Mouse (Mus musculus) forebrain, embryonic 14.5 days (tissue): ENCODE results near the gene Usp33. TPM values are rescaled to one million over a fixed set of nuclear protein-coding genes. Genes with fewer than 3 reads are reported as not detected.

Source experiments
- ATAC-seq: fragments of 200-750 bp; cut with Nextera tagmentation; 2 replicates; pipeline ENCODE4 v1.8.0; 2017; ENCODE audit warnings: mild to moderate bottlenecking, moderate library complexity
- DNase-seq: peaks from one replicate; pipeline ENCODE4 v3.0.0-alpha.2; 2015; ENCODE audit warnings: low spot score
- H3K27ac ChIP-seq: fragments of 300-500 bp; sonication (generic); 2 replicates; pipeline ENCODE4 v1.5.1; 2014; ENCODE audit warnings: low read depth, mild to moderate bottlenecking, control low read depth, low read length, moderate library complexity
- H3K27me3 ChIP-seq: fragments of 300-500 bp; sonication (generic); replicated peaks from 2 replicates; pipeline ENCODE4 v1.6.1; 2014; ENCODE audit warnings: low read length, control low read depth, mixed read lengths; ENCODE audit not compliant: control insufficient read depth, insufficient read depth
- H3K36me3 ChIP-seq: fragments of 300-500 bp; sonication (generic); 2 replicates; pipeline ENCODE4 v1.6.1; 2014; ENCODE audit warnings: low read length, control low read depth; ENCODE audit not compliant: control insufficient read depth, insufficient read depth
- H3K4me1 ChIP-seq: fragments of 300-500 bp; sonication (generic); 2 replicates; pipeline ENCODE4 v1.6.1; 2014; ENCODE audit warnings: antibody characterized with exemption, low read length, control low read depth; ENCODE audit not compliant: control insufficient read depth, insufficient read depth
- H3K4me2 ChIP-seq: fragments of 300-500 bp; sonication (generic); 2 replicates; pipeline ENCODE4 v1.6.1; 2014; ENCODE audit warnings: mild to moderate bottlenecking, control low read depth, low read length
- H3K4me3 ChIP-seq: fragments of 300-500 bp; sonication (generic); 2 replicates; pipeline ENCODE4 v1.5.1; 2014; ENCODE audit warnings: low read depth, low read length, control low read depth
- H3K9ac ChIP-seq: fragments of 300-500 bp; sonication (generic); 2 replicates; pipeline ENCODE4 v1.6.1; 2014; ENCODE audit warnings: mild to moderate bottlenecking, low read length, control low read depth, moderate library complexity
- H3K9me3 ChIP-seq: fragments of 300-500 bp; sonication (generic); replicated peaks from 2 replicates; pipeline ENCODE4 v1.6.1; 2016; ENCODE audit warnings: low read length, control low read depth, mixed read lengths; ENCODE audit not compliant: control insufficient read depth
- WGBS: fragments of 180-500 bp; shearing (Covaris S2); extraction: QIAGEN DNeasy Blood & Tissue Kit; methylation state at CpG from one replicate; pipeline ENCODE4 v1.1.7; 2014; 5-methylcytosine and 5-hydroxymethylcytosine counted together
- polyA plus RNA-seq: library from polyadenylated mRNA; unstranded; fragments of >200 nt; fragmentation: Nextera tagmentation; extraction: Ambion mirVana; gene quantifications from 2 replicates; pipeline ENCODE4 v1.2.1, GENCODE M21; 2014

Gene Usp33
- polyA plus RNA-seq, 1 experiment from 2014 or later: 85.4 TPM

DNA sequence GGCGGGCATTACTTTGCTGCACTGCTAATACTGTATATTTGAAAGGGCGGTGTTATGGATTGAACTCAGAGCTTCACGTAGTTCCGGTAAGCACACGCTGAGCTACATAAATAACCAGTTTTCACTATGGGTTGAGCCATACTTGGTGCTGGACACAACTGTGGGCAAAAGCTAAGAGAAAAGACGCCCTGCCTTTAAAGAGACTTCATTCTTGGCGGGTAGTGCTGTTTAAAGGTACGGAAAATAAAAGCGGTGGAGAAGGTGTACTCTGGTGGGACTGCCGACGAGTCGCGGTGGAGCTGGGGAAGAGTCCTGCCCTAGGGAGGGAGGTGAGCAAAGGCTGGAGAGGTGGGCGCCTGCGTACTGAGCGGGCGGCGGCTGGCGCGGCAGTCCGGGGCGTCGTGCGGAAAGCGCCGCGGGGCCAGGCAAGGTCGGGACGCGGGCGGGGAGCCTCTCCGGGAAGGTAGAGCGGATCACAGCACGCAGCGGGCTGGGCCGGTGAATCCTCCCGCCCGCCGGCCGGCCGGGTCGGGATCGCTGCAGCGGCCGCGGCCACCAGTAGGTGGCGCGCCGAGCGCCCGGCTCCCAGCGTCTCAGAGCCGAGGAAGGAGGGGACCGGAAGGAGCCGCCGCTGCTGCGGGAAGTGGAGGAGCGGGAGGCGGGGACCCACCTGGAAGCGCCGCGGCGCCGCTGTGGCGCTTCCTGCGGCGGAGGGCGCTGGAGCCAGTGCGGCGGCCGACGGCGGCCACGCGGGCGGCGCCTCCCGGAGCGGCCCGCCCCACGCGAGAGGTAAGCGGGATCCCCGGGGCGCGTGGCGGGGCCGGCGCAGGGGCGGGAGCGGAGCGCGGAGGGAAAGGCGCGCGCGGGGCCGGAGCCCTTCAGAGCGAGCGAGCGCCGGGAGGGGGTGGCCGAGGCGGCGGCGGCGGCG is 49.3 kb downstream of the Usp33 start, which contains the start of gene Zzz3:
Gene Zzz3 (plus strand): TSS at position 124 of the 928 bp plus-strand sequence.
- H3K4me2 ChIP-seq: peak within 1 kb of the TSS; percentile 84
- peak within 1 kb of the TSS; percentile 73 for H3K4me3 ChIP-seq
- H3K9me3 ChIP-seq: no peaks in the 10 kb centered on the region
- H3K27ac ChIP-seq: peak within 1 kb of the TSS; percentile 99
- H3K27me3 ChIP-seq: no peaks in the 10 kb centered on the region
- peaks cover 23% of the 10 kb centered on the region for H3K36me3 ChIP-seq
- peaks cover 12% of the 10 kb centered on the region; the same call in 1 of the 2 replicates for H3K4me1 ChIP-seq
- under 1% methylated on average over 79 of the region's 108 CpGs for WGBS
- peak; percentile 95 for DNase-seq
- peak within 1 kb of the TSS; percentile 92 for H3K9ac ChIP-seq
- ATAC-seq: peak; percentile 93

DNA sequence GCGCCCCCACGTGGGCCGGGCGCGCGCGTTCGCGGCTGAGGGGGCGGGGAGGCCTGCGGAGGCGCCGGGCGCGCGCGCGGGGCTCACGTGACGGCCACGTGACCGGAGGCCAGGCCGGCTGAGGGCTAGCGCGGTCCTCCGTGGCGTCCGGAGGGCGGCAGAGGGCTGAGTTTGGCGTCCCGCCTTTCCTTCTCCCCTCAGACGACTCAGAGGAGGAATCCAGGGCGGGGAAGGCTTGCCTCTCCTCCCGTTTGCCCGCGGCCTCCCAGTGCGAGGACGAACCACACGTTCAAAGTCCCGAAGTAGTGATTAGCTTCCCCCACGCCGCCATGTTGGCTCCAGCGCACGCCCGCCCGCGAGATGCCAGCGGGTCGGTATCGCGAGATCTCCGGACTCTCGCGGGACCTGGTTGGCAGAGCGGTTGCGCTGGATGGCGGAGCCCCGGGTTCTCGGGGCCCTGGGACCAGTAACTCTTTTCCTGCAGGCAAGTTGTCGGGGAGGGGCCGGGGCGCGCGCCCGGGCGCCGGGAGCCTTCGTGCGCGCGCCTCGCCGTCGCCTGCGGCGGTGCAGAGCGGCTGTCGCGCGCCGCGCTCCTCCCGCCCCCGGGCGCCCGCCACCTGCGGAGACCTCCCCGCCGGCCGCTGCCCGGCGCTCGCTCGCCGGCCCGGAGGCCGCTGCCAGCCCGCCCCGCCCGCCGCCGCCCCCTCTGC is 50.2 kb downstream of the Usp33 start:
- Histone ChIP-seq H3K27ac (peak overlapping the region; percentile 99), H3K4me1 (peaks cover 12% of the 10 kb centered on the region; the same call in 1 of the 2 replicates), H3K9me3 (no peaks in the 10 kb centered on the region), H3K36me3 (peaks cover 19% of the 10 kb centered on the region), H3K4me2 (peak overlapping the region; percentile 84), H3K9ac (peak overlapping the region; percentile 92), H3K4me3 (peak overlapping the region; percentile 73), H3K27me3 (no peaks in the 10 kb centered on the region)
- WGBS: under 1% methylated on average over 59 of the region's 102 CpGs
- DNase-seq (peak; percentile 97), ATAC-seq (peak; percentile 91)

DNA sequence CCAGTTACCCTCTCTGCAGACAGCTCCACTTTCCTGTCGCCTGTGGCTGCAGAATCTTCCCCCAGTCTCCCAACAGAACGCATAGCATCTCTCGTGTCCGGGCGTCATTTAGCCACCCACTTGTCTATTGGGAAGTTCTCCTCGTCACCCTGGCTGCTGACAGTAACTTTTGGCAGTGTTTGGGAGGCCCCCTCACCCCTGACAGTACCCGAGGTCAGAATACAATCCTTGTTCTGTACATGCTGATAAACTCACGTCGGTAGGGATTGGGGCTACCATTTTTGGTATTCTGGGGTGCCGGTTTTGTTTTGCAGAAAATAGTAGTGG is 50.7 kb downstream of the Usp33 start:
- 2% methylated on average over 10 of the region's 10 CpGs for WGBS
- no peaks in the 10 kb centered on the region for H3K9me3 ChIP-seq
- H3K9ac ChIP-seq: peak overlapping the region; percentile 92
- peaks cover 12% of the 10 kb centered on the region; the same call in 1 of the 2 replicates for H3K4me1 ChIP-seq
- H3K4me2 ChIP-seq: peak overlapping the region; percentile 84
- peak overlapping the region; percentile 73 for H3K4me3 ChIP-seq
- H3K27me3 ChIP-seq: no peaks in the 10 kb centered on the region
- ATAC-seq (no peak), DNase-seq (no peak)
- H3K27ac ChIP-seq: peak overlapping the region; percentile 99
- H3K36me3 ChIP-seq: peaks cover 15% of the 10 kb centered on the region

DNA sequence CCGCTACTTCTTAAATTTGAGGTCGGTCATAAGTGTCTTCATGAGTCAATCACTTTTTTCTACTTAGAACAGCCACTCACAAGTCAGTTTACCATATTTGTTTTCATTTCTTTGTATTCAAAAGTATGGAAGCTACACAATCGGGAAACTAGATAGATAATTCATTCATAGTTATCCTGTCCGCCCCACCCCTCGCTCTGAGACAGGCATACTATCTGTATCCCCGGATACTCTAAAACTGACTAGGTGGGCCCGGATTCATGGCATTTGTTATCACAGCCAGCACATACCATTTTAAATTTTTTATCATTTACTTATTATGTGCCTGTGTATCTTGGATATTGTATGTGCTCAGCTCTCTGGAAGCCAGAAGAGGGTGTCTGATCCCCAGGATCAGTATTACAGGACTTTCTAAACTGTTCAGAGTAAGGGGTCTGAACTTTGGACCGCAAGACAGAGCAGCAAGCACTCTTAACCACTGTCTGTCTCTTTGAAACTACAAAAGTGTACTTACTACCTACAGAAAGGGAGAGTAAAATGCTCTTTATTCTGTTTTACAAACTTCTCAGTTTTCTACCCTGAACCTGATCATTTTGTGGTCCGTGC is 51.2 kb downstream of the Usp33 start:
- WGBS: 60% methylated on average over 9 of the region's 9 CpGs
- H3K9ac ChIP-seq: peak overlapping the region; percentile 92
- no peak overlapping the region for H3K27ac ChIP-seq
- DNase-seq (no peak), ATAC-seq (no peak)
- H3K36me3 ChIP-seq: peaks cover 11% of the 10 kb centered on the region; the same call in 1 of the 2 replicates
- no peaks in the 10 kb centered on the region for H3K27me3 ChIP-seq
- H3K9me3 ChIP-seq: no peaks in the 10 kb centered on the region
- peaks cover 12% of the 10 kb centered on the region; the same call in 1 of the 2 replicates for H3K4me1 ChIP-seq
- peak overlapping the region; percentile 84 for H3K4me2 ChIP-seq
- peak overlapping the region; percentile 73 for H3K4me3 ChIP-seq

DNA sequence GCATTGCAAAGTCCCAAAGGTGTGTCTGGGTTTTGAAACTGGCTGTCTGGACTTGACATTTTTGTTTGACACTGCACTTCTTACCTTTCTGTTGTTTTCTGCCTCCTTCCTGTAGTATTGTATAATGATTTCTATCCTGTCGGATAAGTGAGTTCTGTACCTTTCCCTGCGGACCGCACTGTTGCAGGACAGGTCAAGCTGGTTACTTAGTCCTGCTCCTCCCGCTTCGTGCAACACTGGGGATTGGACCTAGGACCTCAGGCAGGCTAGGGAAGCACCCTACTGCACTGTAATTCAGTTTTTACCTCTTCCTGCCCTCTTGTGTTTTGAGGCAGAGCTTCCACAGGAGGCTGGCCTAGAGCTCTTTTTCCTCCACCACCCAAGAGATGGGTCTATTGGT is 54.2 kb downstream of the Usp33 start:
- 91% methylated on average over 5 of the region's 5 CpGs for WGBS
- no peak overlapping the region for H3K9ac ChIP-seq
- H3K4me1 ChIP-seq: peaks cover 6% of the 10 kb centered on the region; the same call in 1 of the 2 replicates
- DNase-seq (no peak), ATAC-seq (no peak)
- no peak overlapping the region for H3K27ac ChIP-seq
- no peaks in the 10 kb centered on the region for H3K36me3 ChIP-seq
- H3K4me2 ChIP-seq: no peak overlapping the region
- no peak overlapping the region for H3K4me3 ChIP-seq
- H3K27me3 ChIP-seq: no peaks in the 10 kb centered on the region
- H3K9me3 ChIP-seq: no peaks in the 10 kb centered on the region

DNA sequence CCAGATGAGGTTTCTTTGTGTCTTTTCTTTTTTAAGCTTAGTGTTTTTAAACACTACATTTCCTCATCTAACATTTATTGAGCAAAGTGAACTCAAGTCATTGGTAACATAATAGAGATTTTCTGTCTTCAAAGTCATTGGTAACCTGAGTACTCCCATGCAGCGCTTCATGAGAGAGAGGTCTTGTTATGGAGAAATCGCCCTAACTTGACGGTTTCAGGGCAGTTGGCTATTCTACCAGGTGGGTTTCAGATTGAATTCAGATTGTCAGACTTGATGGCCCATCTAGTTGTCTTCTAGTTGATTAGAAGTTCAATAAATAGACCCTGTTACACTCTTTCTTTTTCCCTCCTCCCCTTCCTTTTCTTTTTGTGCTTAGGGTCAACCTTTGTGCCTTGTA is 54.6 kb downstream of the Usp33 start:
- WGBS: 86% methylated on average over 3 of the region's 3 CpGs
- DNase-seq: no peak
- Histone ChIP-seq H3K9ac (no peak overlapping the region), H3K4me3 (no peak overlapping the region), H3K9me3 (no peaks in the 10 kb centered on the region), H3K27ac (no peak overlapping the region), H3K4me2 (no peak overlapping the region), H3K4me1 (peaks cover 6% of the 10 kb centered on the region; the same call in 1 of the 2 replicates), H3K36me3 (no peaks in the 10 kb centered on the region), H3K27me3 (no peaks in the 10 kb centered on the region)
- no peak for ATAC-seq

DNA sequence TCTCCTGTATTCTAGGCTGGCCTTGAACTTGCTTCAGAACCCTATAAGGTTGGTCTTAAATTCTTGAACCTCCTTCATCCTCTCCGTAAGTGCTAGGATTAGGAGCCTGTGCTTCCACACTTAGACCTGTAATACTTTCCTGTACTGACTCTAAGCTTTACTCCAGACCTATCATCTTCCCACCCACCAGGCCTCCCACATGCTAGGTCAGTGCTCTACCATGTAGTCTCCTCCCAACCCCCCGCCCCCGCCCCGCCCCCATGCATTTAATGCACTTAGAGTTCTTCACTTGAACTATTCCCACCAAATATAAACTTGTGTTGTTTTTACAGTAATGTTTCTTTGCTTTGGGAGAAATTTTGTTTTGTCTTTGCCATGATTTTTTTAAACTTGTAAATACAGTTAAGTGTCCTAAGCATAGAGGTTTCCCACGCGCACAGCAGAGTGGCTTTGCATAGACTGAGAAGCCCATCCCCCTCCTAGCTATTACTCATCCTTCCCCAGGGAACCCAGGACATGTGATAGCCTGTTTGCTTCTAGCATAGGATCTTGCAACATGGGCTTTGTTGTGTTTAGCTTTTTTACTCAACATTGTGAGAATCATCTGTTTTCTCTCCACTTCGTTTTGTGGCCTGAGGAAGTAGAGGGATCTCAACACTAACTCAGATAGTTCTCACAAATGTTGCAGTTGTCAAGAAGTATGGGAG is 55.8 kb downstream of the Usp33 start:
- 91% methylated on average over 7 of the region's 7 CpGs for WGBS
- Histone ChIP-seq H3K27me3 (no peaks in the 10 kb centered on the region), H3K4me1 (peaks cover 6% of the 10 kb centered on the region; the same call in 1 of the 2 replicates), H3K4me2 (no peak overlapping the region), H3K36me3 (no peaks in the 10 kb centered on the region), H3K9ac (no peak overlapping the region), H3K4me3 (no peak overlapping the region), H3K27ac (no peak overlapping the region), H3K9me3 (no peaks in the 10 kb centered on the region)
- DNase-seq (peak; percentile 14), ATAC-seq (no peak)

DNA sequence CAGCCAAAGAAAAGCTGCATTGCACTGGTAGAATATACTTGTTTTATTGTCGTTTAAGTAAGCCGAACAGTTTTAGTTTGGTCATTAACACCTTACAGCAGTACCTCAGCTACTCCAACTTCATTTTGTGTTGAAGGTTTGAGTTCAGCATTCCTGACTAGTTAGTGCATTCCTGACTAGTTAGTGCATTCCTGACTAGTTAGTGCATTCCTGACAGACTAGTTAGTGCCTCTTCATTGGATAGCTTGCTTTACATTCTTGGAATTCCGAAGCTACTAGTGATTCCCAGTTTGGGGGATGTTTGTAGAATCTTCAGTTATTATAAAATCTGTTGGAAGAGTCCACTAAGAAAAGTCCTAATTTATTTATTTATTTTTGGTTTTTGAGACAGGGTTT is 56.4 kb downstream of the Usp33 start:
- Histone ChIP-seq H3K4me2 (no peak overlapping the region), H3K4me1 (peaks cover under 1% of the 10 kb centered on the region; the same call in 1 of the 2 replicates), H3K36me3 (no peaks in the 10 kb centered on the region), H3K9ac (no peak overlapping the region), H3K27ac (no peak overlapping the region), H3K9me3 (no peaks in the 10 kb centered on the region), H3K27me3 (no peaks in the 10 kb centered on the region), H3K4me3 (no peak overlapping the region)
- DNase-seq: no peak
- 93% methylated on average over 3 of the region's 3 CpGs for WGBS
- no peak for ATAC-seq
